Mouse (Mus musculus) embryonic facial prominence, embryonic 15.5 days (tissue): ENCODE measurements around the gene Cnot6. TPM values are rescaled to one million over a fixed set of nuclear protein-coding genes. Genes with fewer than 3 reads are reported as not detected.

ENCODE experiments used
- ATAC-seq: fragments of 200-750 bp; cut with Nextera tagmentation; 2 replicates; pipeline ENCODE4 v1.8.0; 2017; ENCODE audit warnings: low read depth, moderate TSS enrichment; ENCODE audit not compliant: insufficient number of reproducible peaks, low FRiP score, low TSS enrichment
- H3K27ac ChIP-seq: fragments of 300-500 bp; sonication (generic); replicated peaks from 2 replicates; pipeline ENCODE4 v1.5.1; 2015; ENCODE audit warnings: mild to moderate bottlenecking, inconsistent platforms
- H3K27me3 ChIP-seq: fragments of 300-500 bp; sonication (generic); 2 replicates; pipeline ENCODE4 v1.6.1; 2015; ENCODE audit warnings: inconsistent platforms
- H3K36me3 ChIP-seq: fragments of 300-500 bp; sonication (generic); 2 replicates; pipeline ENCODE4 v1.6.1; 2015; ENCODE audit warnings: mild to moderate bottlenecking, inconsistent platforms
- H3K4me1 ChIP-seq: fragments of 300-500 bp; sonication (generic); 2 replicates; pipeline ENCODE4 v1.6.1; 2015; ENCODE audit warnings: inconsistent platforms
- H3K4me2 ChIP-seq: fragments of 300-500 bp; sonication (generic); replicated peaks from 2 replicates; pipeline ENCODE4 v1.6.1; 2015; ENCODE audit warnings: mild to moderate bottlenecking, inconsistent platforms
- H3K4me3 ChIP-seq: fragments of 300-500 bp; sonication (generic); replicated peaks from 2 replicates; pipeline ENCODE4 v1.5.1; 2015; ENCODE audit warnings: mild to moderate bottlenecking, inconsistent platforms
- H3K9ac ChIP-seq: fragments of 300-500 bp; sonication (generic); 2 replicates; pipeline ENCODE4 v1.6.1; 2015; ENCODE audit warnings: inconsistent platforms
- H3K9me3 ChIP-seq: fragments of 300-500 bp; sonication (generic); replicated peaks from 2 replicates; pipeline ENCODE4 v1.6.1; 2016; ENCODE audit warnings: inconsistent platforms
- WGBS: fragments of 180-500 bp; shearing (Covaris S2); methylation state at CpG from one replicate; pipeline ENCODE4 v1.1.7; 2015; 5-methylcytosine and 5-hydroxymethylcytosine counted together
- polyA plus RNA-seq: library from polyadenylated mRNA; unstranded; fragments of >200 nt; fragmentation: Nextera tagmentation; extraction: Ambion mirVana; gene quantifications from 2 replicates; pipeline ENCODE4 v1.2.1, GENCODE M21; 2015

Cnot6 gene
- polyA plus RNA-seq, 1 experiment from 2014 or later, result 54.8 TPM

DNA sequence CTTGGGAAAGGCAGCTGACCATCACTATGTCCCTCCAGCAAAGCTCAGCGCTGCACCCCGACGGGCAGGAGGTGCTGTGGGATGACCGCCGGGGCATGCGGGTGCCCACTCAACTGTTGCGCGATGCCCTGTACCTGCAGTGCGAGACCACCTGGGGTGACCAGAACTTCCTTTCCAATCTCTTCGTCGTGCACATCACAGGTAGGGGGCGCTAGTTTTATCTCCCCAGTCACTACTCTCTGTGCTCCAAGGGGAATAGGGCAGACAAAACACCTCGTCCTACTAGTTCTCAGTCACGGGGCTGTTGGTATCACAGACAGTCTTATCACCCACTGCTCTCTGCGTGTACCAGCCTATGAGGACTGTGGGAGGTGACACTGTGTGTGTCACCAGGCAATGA is 86.7 kb downstream of the Cnot6 start:
- Histone ChIP-seq H3K27ac (no peak overlapping the region), H3K9ac (no peak overlapping the region), H3K9me3 (no peaks in the 10 kb centered on the region), H3K27me3 (no peaks in the 10 kb centered on the region), H3K36me3 (no peaks in the 10 kb centered on the region), H3K4me1 (no peaks in the 10 kb centered on the region), H3K4me2 (no peak overlapping the region), H3K4me3 (no peak overlapping the region)
- WGBS, result 65% methylated on average over 15 of the region's 15 CpGs
- ATAC-seq, result no peak

DNA sequence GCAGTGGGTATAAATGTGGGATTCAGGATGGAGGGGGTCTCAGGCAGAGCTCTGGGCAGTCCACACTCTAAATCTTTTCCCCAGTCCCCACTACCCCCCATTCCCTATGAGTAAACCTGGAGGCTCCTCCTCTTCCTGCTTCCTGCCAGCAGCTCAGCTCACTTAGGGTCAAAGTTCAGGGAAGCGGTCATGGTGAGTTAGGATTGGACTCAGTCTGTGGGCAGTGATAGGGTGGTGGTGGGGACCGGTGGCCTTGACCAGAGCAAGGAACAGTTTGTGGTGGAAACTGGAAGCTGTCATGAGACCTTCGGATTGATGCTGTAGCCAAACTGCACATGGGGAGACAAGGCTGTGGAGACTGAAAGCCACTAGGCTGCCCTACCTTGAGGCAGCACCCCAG is 88.4 kb downstream of the Cnot6 start:
- H3K36me3 ChIP-seq, result no peaks in the 10 kb centered on the region
- H3K27me3 ChIP-seq, result no peaks in the 10 kb centered on the region
- H3K4me2 ChIP-seq, result no peak overlapping the region
- WGBS, result 69% methylated on average over 3 of the region's 3 CpGs
- H3K27ac ChIP-seq, result no peak overlapping the region
- no peak overlapping the region for H3K4me3 ChIP-seq
- no peaks in the 10 kb centered on the region for H3K9me3 ChIP-seq
- no peaks in the 10 kb centered on the region for H3K4me1 ChIP-seq
- H3K9ac ChIP-seq, result no peak overlapping the region
- no peak for ATAC-seq

DNA sequence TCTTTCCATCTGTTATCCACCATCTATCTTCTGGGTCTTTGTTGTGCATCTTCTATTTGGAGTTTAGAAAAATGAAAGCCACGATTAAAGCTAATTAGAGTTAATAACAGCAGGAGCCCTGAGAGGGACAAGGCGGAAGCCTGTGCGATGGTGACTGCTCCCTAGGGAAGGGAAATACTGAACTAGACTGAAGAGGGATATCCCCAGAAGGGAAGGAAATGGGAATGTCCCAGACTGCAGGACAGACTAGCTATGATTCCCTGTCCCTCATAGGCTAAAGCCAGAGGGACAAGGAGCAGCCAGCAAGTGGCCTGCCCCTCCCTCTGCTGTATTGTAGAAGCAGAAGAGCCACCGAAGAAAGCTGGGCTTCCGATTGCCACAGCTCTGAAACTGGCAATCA is 90.6 kb downstream of the Cnot6 start:
- 82% methylated on average over 5 of the region's 5 CpGs for WGBS
- no peaks in the 10 kb centered on the region for H3K4me1 ChIP-seq
- no peak overlapping the region for H3K9ac ChIP-seq
- H3K36me3 ChIP-seq, result no peaks in the 10 kb centered on the region
- no peak for ATAC-seq
- no peak overlapping the region for H3K4me2 ChIP-seq
- H3K27me3 ChIP-seq, result no peaks in the 10 kb centered on the region
- no peak overlapping the region for H3K27ac ChIP-seq
- no peak overlapping the region for H3K4me3 ChIP-seq
- no peaks in the 10 kb centered on the region for H3K9me3 ChIP-seq

Other genes starting within 250 kb of the Cnot6 start
- 0.19 TPM in 1 of 2 replicates, not detected in the other for gene Olfr1386, start 247.7 kb downstream of the Cnot6 start, polyA plus RNA-seq
- gene Olfr1385, start 223.7 kb downstream of the Cnot6 start, polyA plus RNA-seq, result not detected in 2 replicates
- gene Olfr1384, start 206.0 kb downstream of the Cnot6 start, polyA plus RNA-seq, result not detected in 2 replicates
- gene Olfr1383, start 193.1 kb downstream of the Cnot6 start, polyA plus RNA-seq, result 0.12 TPM in 1 of 2 replicates, not detected in the other
- not detected in 2 replicates for gene Olfr1382, start 184.5 kb downstream of the Cnot6 start, polyA plus RNA-seq
- not detected in 2 replicates for gene Olfr1381, start 169.3 kb downstream of the Cnot6 start, polyA plus RNA-seq
- 0.11 TPM in 1 of 2 replicates, not detected in the other for gene Olfr1380, start 155.8 kb downstream of the Cnot6 start, polyA plus RNA-seq
- gene Flt4, start 103.5 kb downstream of the Cnot6 start, polyA plus RNA-seq, result 5.5 and 5.9 TPM in 2 replicates
- not detected in 2 replicates for gene Scgb3a1, start 49.1 kb downstream of the Cnot6 start, polyA plus RNA-seq
- 23.8 and 23.9 TPM in 2 replicates for gene Gfpt2, start 81.5 kb upstream of the Cnot6 start, polyA plus RNA-seq
- 31.5 and 34.0 TPM in 2 replicates for gene Mapk9, start 134.0 kb upstream of the Cnot6 start, polyA plus RNA-seq
- 0.99 and 1.2 TPM in 2 replicates for gene Rasgef1c, start 189.1 kb upstream of the Cnot6 start, polyA plus RNA-seq